Mouse (Mus musculus) limb, embryonic 15.5 days (tissue): ENCODE data around the gene Adcy6. TPM values are rescaled to one million over a fixed set of nuclear protein-coding genes. Genes with fewer than 3 reads are reported as not detected.

Experiments used
- ATAC-seq: fragments of 200-750 bp; cut with Nextera tagmentation; 2 replicates; pipeline ENCODE4 v1.8.0; 2017; ENCODE audit warnings: low read depth, moderate TSS enrichment; ENCODE audit not compliant: insufficient number of reproducible peaks, low FRiP score, low TSS enrichment
- H3K27ac ChIP-seq: fragments of 300-500 bp; sonication (generic); 2 replicates; pipeline ENCODE4 v1.5.1; 2015; ENCODE audit warnings: moderate library complexity, mild to moderate bottlenecking, inconsistent platforms
- H3K27me3 ChIP-seq: fragments of 300-500 bp; sonication (generic); 2 replicates; pipeline ENCODE4 v1.6.1; 2015; ENCODE audit warnings: inconsistent platforms
- H3K36me3 ChIP-seq: fragments of 300-500 bp; sonication (generic); 2 replicates; pipeline ENCODE4 v1.6.1; 2015; ENCODE audit warnings: inconsistent platforms
- H3K4me1 ChIP-seq: fragments of 300-500 bp; sonication (generic); 2 replicates; pipeline ENCODE4 v1.6.1; 2015; ENCODE audit warnings: inconsistent platforms
- H3K4me2 ChIP-seq: fragments of 300-500 bp; sonication (generic); 2 replicates; pipeline ENCODE4 v1.6.1; 2015; ENCODE audit warnings: mild to moderate bottlenecking, inconsistent platforms
- H3K4me3 ChIP-seq: fragments of 300-500 bp; sonication (generic); 2 replicates; pipeline ENCODE4 v1.5.1; 2015; ENCODE audit warnings: mild to moderate bottlenecking, inconsistent platforms
- H3K9ac ChIP-seq: fragments of 300-500 bp; sonication (generic); 2 replicates; pipeline ENCODE4 v1.6.1; 2015; ENCODE audit warnings: inconsistent platforms
- H3K9me3 ChIP-seq: fragments of 300-500 bp; sonication (generic); 2 replicates; pipeline ENCODE4 v1.6.1; 2016; ENCODE audit warnings: inconsistent platforms
- WGBS: fragments of 180-500 bp; shearing (Covaris S2); methylation state at CpG from one replicate; pipeline ENCODE4 v1.1.7; 2015; 5-methylcytosine and 5-hydroxymethylcytosine counted together
- polyA plus RNA-seq: library from polyadenylated mRNA; unstranded; fragments of >200 nt; fragmentation: Nextera tagmentation; extraction: Ambion mirVana; gene quantifications from 2 replicates; pipeline ENCODE4 v1.2.1, GENCODE M21; 2015

Gene Adcy6
- polyA plus RNA-seq, 1 experiment from 2014 or later = 15.8 TPM

GRCm38 (mm10) chr15:98636517-98636916 lies 26.6 kb upstream of the Adcy6 start:
- Histone ChIP-seq H3K9me3 (no peaks in the 10 kb centered on the region), H3K27ac (no peak overlapping the region), H3K36me3 (peaks cover 16% of the 10 kb centered on the region), H3K4me3 (0 out of 2 replicates have a peak overlapping the region, but pooled peaks have one; percentile 78), H3K9ac (no peak overlapping the region), H3K4me2 (peak overlapping the region; percentile 90), H3K27me3 (peaks cover 23% of the 10 kb centered on the region), H3K4me1 (peaks cover 49% of the 10 kb centered on the region)
- 39% methylated on average over 5 of the region's 5 CpGs for WGBS
- no peak for ATAC-seq

GRCm38 (mm10) chr15:98635291-98635841 lies 25.5 kb upstream of the Adcy6 start:
- H3K4me2 ChIP-seq = peak overlapping the region; percentile 90
- peak overlapping the region; percentile 78 for H3K4me3 ChIP-seq
- no peaks in the 10 kb centered on the region for H3K9me3 ChIP-seq
- WGBS = 1% methylated on average over 21 of the region's 21 CpGs
- H3K27me3 ChIP-seq = peaks cover 34% of the 10 kb centered on the region
- no peak overlapping the region for H3K27ac ChIP-seq
- H3K9ac ChIP-seq = peak overlapping the region; percentile 60
- peaks cover 61% of the 10 kb centered on the region for H3K4me1 ChIP-seq
- no peak; the same call in 1 of the 2 replicates for ATAC-seq
- H3K36me3 ChIP-seq = peaks cover 6% of the 10 kb centered on the region

- 1% methylated on average over 47 of the region's 65 CpGs for WGBS
- peak overlapping the region; percentile 90 for H3K4me2 ChIP-seq
- H3K9me3 ChIP-seq = no peaks in the 10 kb centered on the region
- peaks cover 39% of the 10 kb centered on the region for H3K27me3 ChIP-seq
- H3K36me3 ChIP-seq = no peaks in the 10 kb centered on the region; the same call in 1 of the 2 replicates
- peaks cover 62% of the 10 kb centered on the region for H3K4me1 ChIP-seq
- peak overlapping the region; percentile 78 for H3K4me3 ChIP-seq
- H3K27ac ChIP-seq = peak overlapping the region; percentile 79
- H3K9ac ChIP-seq = peak overlapping the region; percentile 60
- peak; percentile 53 for ATAC-seq
Measured at GRCm38 (mm10) chr15:98634541-98635081, 24.7 kb upstream of the Adcy6 start.

- Histone ChIP-seq H3K9me3 (no peaks in the 10 kb centered on the region), H3K9ac (peak overlapping the region; percentile 60), H3K4me2 (peak overlapping the region; percentile 90), H3K27me3 (peaks cover 39% of the 10 kb centered on the region), H3K4me1 (peaks cover 67% of the 10 kb centered on the region), H3K36me3 (no peaks in the 10 kb centered on the region), H3K4me3 (peak overlapping the region; percentile 78), H3K27ac (peak overlapping the region; percentile 79)
- under 1% methylated on average over 25 of the region's 25 CpGs for WGBS
- ATAC-seq = no peak
Measured at GRCm38 (mm10) chr15:98633822-98634470, 24.1 kb upstream of the Adcy6 start.

- Histone ChIP-seq H3K9me3 (no peaks in the 10 kb centered on the region), H3K27me3 (peaks cover 39% of the 10 kb centered on the region), H3K4me2 (peak overlapping the region; percentile 90), H3K36me3 (no peaks in the 10 kb centered on the region), H3K4me1 (peaks cover 77% of the 10 kb centered on the region), H3K4me3 (peak overlapping the region; percentile 78), H3K9ac (no peak overlapping the region), H3K27ac (no peak overlapping the region)
- ATAC-seq = no peak
- 4% methylated on average over 4 of the region's 4 CpGs for WGBS
Measured at GRCm38 (mm10) chr15:98632921-98633320, 23.0 kb upstream of the Adcy6 start.

- peak overlapping the region; percentile 77 for H3K27ac ChIP-seq
- peak; percentile 77 for ATAC-seq
- H3K9ac ChIP-seq = peak overlapping the region; percentile 31; the same call in 1 of the 2 replicates
- under 1% methylated on average over 24 of the region's 25 CpGs for WGBS
- no peaks in the 10 kb centered on the region for H3K36me3 ChIP-seq
- H3K4me2 ChIP-seq = peak overlapping the region; percentile 90
- H3K4me1 ChIP-seq = peaks cover 76% of the 10 kb centered on the region
- peak overlapping the region; percentile 78 for H3K4me3 ChIP-seq
- no peaks in the 10 kb centered on the region for H3K9me3 ChIP-seq
- H3K27me3 ChIP-seq = peaks cover 39% of the 10 kb centered on the region
Measured at GRCm38 (mm10) chr15:98632107-98632744, 22.4 kb upstream of the Adcy6 start.

- Histone ChIP-seq H3K9ac (no peak overlapping the region), H3K4me1 (peaks cover 72% of the 10 kb centered on the region), H3K4me3 (peak overlapping the region; percentile 78), H3K4me2 (peak overlapping the region; percentile 90), H3K36me3 (no peaks in the 10 kb centered on the region), H3K27ac (peak overlapping the region; percentile 62; the same call in 1 of the 2 replicates), H3K9me3 (no peaks in the 10 kb centered on the region), H3K27me3 (peaks cover 38% of the 10 kb centered on the region)
- WGBS = under 1% methylated on average over 18 of the region's 18 CpGs
- no peak for ATAC-seq
Measured at GRCm38 (mm10) chr15:98631493-98631892, 21.6 kb upstream of the Adcy6 start.

GRCm38 (mm10) chr15:98630540-98630939 lies 20.7 kb upstream of the Adcy6 start, which contains the start of gene Cacnb3:
Gene Cacnb3 (plus strand): TSS chr15:98630840.
- H3K27ac ChIP-seq = peak within 1 kb of the TSS; percentile 62; the same call in 1 of the 2 replicates
- no peaks in the 10 kb centered on the region for H3K9me3 ChIP-seq
- H3K36me3 ChIP-seq = no peaks in the 10 kb centered on the region
- H3K4me1 ChIP-seq = peaks cover 68% of the 10 kb centered on the region
- H3K4me2 ChIP-seq = peak within 1 kb of the TSS; percentile 90
- 46% methylated on average over 4 of the region's 4 CpGs for WGBS
- ATAC-seq = no peak
- H3K27me3 ChIP-seq = peaks cover 32% of the 10 kb centered on the region
- peak within 1 kb of the TSS; percentile 78 for H3K4me3 ChIP-seq
- H3K9ac ChIP-seq = no peak within 1 kb of the TSS

- Histone ChIP-seq H3K27me3 (peaks cover 32% of the 10 kb centered on the region), H3K9ac (no peak overlapping the region)
Measured at GRCm38 (mm10) chr15:98629464-98629863, 19.6 kb upstream of the Adcy6 start.

GRCm38 (mm10) chr15:98628589-98629254 lies 18.8 kb upstream of the Adcy6 start:
- Histone ChIP-seq H3K4me1 (peaks cover 54% of the 10 kb centered on the region), H3K27ac (0 out of 2 replicates have a peak overlapping the region, but pooled peaks have one; percentile 17), H3K36me3 (no peaks in the 10 kb centered on the region), H3K27me3 (peaks cover 25% of the 10 kb centered on the region), H3K4me3 (peak overlapping the region; percentile 8; the same call in 1 of the 2 replicates), H3K4me2 (peak overlapping the region; percentile 36), H3K9ac (no peak overlapping the region), H3K9me3 (no peaks in the 10 kb centered on the region)
- 9% methylated on average over 20 of the region's 20 CpGs for WGBS
- no peak for ATAC-seq

More at GRCm38 (mm10) chr15:98629464-98629863, 19.6 kb upstream of the Adcy6 start:
- no peak overlapping the region for H3K27ac ChIP-seq
- H3K4me3 ChIP-seq = no peak overlapping the region
- H3K4me1 ChIP-seq = peaks cover 60% of the 10 kb centered on the region
- no peak overlapping the region for H3K4me2 ChIP-seq
- WGBS = 50% methylated on average over 6 of the region's 6 CpGs
- no peaks in the 10 kb centered on the region for H3K9me3 ChIP-seq
- no peak for ATAC-seq
- no peaks in the 10 kb centered on the region for H3K36me3 ChIP-seq

GRCm38 (mm10) chr15:98626487-98627212 lies 16.8 kb upstream of the Adcy6 start:
- Histone ChIP-seq H3K4me1 (peaks cover 35% of the 10 kb centered on the region), H3K4me2 (no peak overlapping the region)

More at GRCm38 (mm10) chr15:98626487-98627212, 16.8 kb upstream of the Adcy6 start:
- ATAC-seq = no peak
- H3K27ac ChIP-seq = no peak overlapping the region
- H3K9ac ChIP-seq = no peak overlapping the region
- no peaks in the 10 kb centered on the region for H3K36me3 ChIP-seq
- no peaks in the 10 kb centered on the region for H3K9me3 ChIP-seq
- 79% methylated on average over 7 of the region's 7 CpGs for WGBS
- H3K4me3 ChIP-seq = no peak overlapping the region
- H3K27me3 ChIP-seq = peaks cover 16% of the 10 kb centered on the region
